8 mouse cellular contexts compared by ENCODE assay signal in genomic region chr8:111418601-111419000, GRCm38 (mm10). TPM values are rescaled to one million over a fixed set of nuclear protein-coding genes. Genes with fewer than 3 reads are reported as not detected.
DNase-seq lines count a peak whose midpoint lies in the region; ATAC-seq and TF ChIP-seq lines count a peak whose summit lies in the region.

No protein-coding gene starts in this region.

- no peaks in the 10 kb centered on the region for H3K27me3 ChIP-seq in midbrain, embryonic 14.5 days (ENCODE audit: control insufficient read depth, insufficient read depth, low read length)
- no peaks in the 10 kb centered on the region for H3K27me3 ChIP-seq in midbrain, embryonic 13.5 days

- H3K4me1 ChIP-seq in midbrain, embryonic 14.5 days (ENCODE audit: control insufficient read depth, insufficient read depth, low read length), result no peaks in the 10 kb centered on the region
- no peaks in the 10 kb centered on the region for H3K4me1 ChIP-seq in midbrain, embryonic 13.5 days (replicated peaks)
- no peaks in the 10 kb centered on the region; the same call in 1 of the 2 replicates for H3K4me1 ChIP-seq in bone marrow, adult 2 months (ENCODE audit: control insufficient read depth, insufficient read depth, low read length)

- H3K9ac ChIP-seq in midbrain, embryonic 14.5 days (replicated peaks; ENCODE audit: low read length), result no peak overlapping the region
- H3K9ac ChIP-seq in midbrain, embryonic 13.5 days (replicated peaks), result no peak overlapping the region

- ATAC-seq in midbrain, embryonic 14.5 days (ENCODE audit: low FRiP score, low TSS enrichment), result no peak
- no peak for ATAC-seq in midbrain, embryonic 13.5 days
- ATAC-seq in megakaryocyte-erythroid progenitor cell, adult 5-6 weeks (replicated peaks; ENCODE audit: low FRiP score, low TSS enrichment, poor library complexity, severe bottlenecking), result peak; percentile 77

- TF ChIP-seq CTCF in bone marrow, adult 2 months (IDR thresholded peaks at IDR 0.05; ENCODE audit: control insufficient read depth, insufficient read depth, low read length), result peak; percentile 53

- H3K9me3 ChIP-seq in midbrain, embryonic 14.5 days (ENCODE audit: control insufficient read depth, low read length), result no peaks in the 10 kb centered on the region
- H3K9me3 ChIP-seq in midbrain, embryonic 13.5 days, result no peaks in the 10 kb centered on the region

- no peak overlapping the region for H3K27ac ChIP-seq in midbrain, embryonic 14.5 days (replicated peaks; ENCODE audit: low read depth, low read length)
- no peak overlapping the region for H3K27ac ChIP-seq in midbrain, embryonic 13.5 days
- H3K27ac ChIP-seq in bone marrow, adult 2 months (ENCODE audit: control insufficient read depth, insufficient read depth, low read depth, low read length, poor library complexity), result no peak overlapping the region

- 34% methylated on average over 9 of the region's 9 CpGs for WGBS in midbrain, embryonic 14.5 days
- 31% methylated on average over 9 of the region's 9 CpGs for WGBS in midbrain, embryonic 13.5 days
- WGBS in bone marrow, adult 2 months, result 24% methylated on average over 9 of the region's 9 CpGs

- no peak overlapping the region for H3K4me2 ChIP-seq in midbrain, embryonic 14.5 days (ENCODE audit: low read length)
- no peak overlapping the region for H3K4me2 ChIP-seq in midbrain, embryonic 13.5 days (replicated peaks)

- H3K36me3 ChIP-seq in midbrain, embryonic 14.5 days (ENCODE audit: control insufficient read depth, insufficient read depth, low read length), result no peaks in the 10 kb centered on the region
- no peaks in the 10 kb centered on the region for H3K36me3 ChIP-seq in midbrain, embryonic 13.5 days

- peak; percentile 13 for DNase-seq in gastrocnemius, adult 18-20 months (ENCODE audit: low spot score)
- no peak for DNase-seq in gastrocnemius, postnatal 4 days (ENCODE audit: low spot score in 2 of 2)
- DNase-seq in midbrain, embryonic 14.5 days, result peak; percentile 72
- peak; percentile 32 for DNase-seq in heart, postnatal 4 days
- no peak for DNase-seq in urinary bladder, adult 18-20 months (ENCODE audit: low spot score in 2 of 2)

- H3K4me3 ChIP-seq in midbrain, embryonic 14.5 days (replicated peaks; ENCODE audit: low read depth, low read length), result no peak overlapping the region
- H3K4me3 ChIP-seq in midbrain, embryonic 13.5 days (replicated peaks), result no peak overlapping the region
- no peak overlapping the region for H3K4me3 ChIP-seq in bone marrow, adult 2 months (replicated peaks; ENCODE audit: control insufficient read depth, low read depth, low read length)

- TF ChIP-seq POLR2A in bone marrow, adult 2 months (IDR thresholded peaks at IDR 0.05; ENCODE audit: borderline replicate concordance, control insufficient read depth, low read depth, low read length), result no peak

RNA-seq across cellular contexts. Expression of gene Fa2h, which starts 25.0 kb away (rescaled TPM):
- total RNA-seq in gastrocnemius, adult 18-20 months (2021), result under 1 TPM; 0.66 to 0.88 TPM
- total RNA-seq in gastrocnemius, postnatal 4 days (2021), result 1 to 10 TPM; 3.9 to 4.2 TPM
- polyA plus RNA-seq in midbrain, embryonic 14.5 days (2014; fragmentation: Nextera tagmentation; extraction: Ambion mirVana), result 0.24 and 0.39 TPM in 2 replicates
- polyA plus RNA-seq in midbrain, embryonic 13.5 days (2015; fragmentation: Nextera tagmentation; extraction: Ambion mirVana), result 0.08 TPM in 1 of 2 replicates, not detected in the other
- polyA plus RNA-seq in bone marrow, adult 2 months (2011; ENCODE audit: insufficient read depth, insufficient read length, low replicate concordance, missing spikeins), result not detected in 2 replicates
- total RNA-seq in heart, postnatal 4 days (2021), result under 1 TPM; 0.17 to 0.52 TPM
- not detected in 2 replicates for total RNA-seq in megakaryocyte-erythroid progenitor cell, adult 5-6 weeks (2014; fragmentation: Nextera tagmentation)
- not detected in 2 replicates for total RNA-seq in megakaryocyte-erythroid progenitor cell, adult 5-6 weeks (2017)

Comparison
In these comparisons a context has a peak if more than half of its experiments do, and no peak if none do; other contexts are left out.
1. DNase-seq: peak in gastrocnemius, adult 18-20 months (single experiment), midbrain, embryonic 14.5 days (single experiment) and heart, postnatal 4 days (single experiment); none in gastrocnemius, postnatal 4 days (0 of 2) and urinary bladder, adult 18-20 months (0 of 2).